Mouse (Mus musculus): ENCODE data around the gene Xrn1. TPM values are rescaled to one million over a fixed set of nuclear protein-coding genes. Genes with fewer than 3 reads are reported as not detected.
"Not testable (repeated sequence)": the region's sequence is repeated elsewhere in the genome, so short reads cannot be mapped to it uniquely, and the experiment has no call there.

The Xrn1 gene
- 17.5 and 19.0 TPM in 2 replicates for polyA plus RNA-seq (2015; fragmentation: Nextera tagmentation; extraction: Ambion mirVana)

DNA sequence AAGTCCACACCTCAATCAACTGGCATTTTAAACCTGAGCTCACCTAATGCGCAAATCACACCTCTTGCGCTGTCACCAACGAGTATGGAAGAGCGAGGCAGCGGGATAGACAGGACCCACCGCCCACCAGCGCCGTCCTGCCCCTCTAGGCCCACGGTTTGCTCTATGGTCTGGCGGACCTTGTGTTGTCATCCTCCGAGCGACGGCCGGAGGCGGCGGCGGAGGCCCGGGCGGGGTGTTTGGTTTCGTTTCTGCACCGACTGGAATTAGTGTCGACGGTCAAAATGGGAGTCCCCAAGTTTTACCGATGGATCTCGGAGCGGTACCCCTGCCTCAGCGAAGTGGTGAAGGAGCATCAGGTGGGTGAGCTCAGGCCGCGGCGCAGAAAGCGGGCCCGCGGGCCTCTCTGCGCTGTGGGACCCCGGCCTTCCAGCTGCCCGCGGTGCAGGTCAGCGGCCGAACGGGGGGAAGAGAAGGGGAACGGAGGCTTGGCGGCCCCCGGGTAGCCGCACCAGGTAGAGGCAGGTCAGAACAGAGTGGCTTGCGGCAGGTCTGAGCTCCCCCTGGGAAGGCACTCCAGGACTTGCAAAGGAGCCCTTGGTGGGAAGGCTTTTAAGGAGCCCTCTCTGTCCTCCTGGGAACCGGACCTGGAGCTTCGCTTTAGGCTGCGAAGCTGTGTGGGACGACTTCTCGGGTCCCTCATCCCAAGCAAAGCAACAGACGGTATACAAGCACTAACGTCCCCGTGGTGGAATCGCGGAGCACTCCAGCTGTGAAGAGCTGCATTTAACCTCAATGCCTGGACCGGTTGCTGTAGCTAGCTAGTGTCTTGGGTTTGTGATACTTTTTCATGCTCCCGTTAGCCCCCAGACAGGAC is at the start of gene Xrn1:
TSS of gene Xrn1 (plus strand) at position 176 of the 877 bp plus-strand sequence.
- WGBS = under 1% methylated on average over 57 of the region's 57 CpGs

DNA sequence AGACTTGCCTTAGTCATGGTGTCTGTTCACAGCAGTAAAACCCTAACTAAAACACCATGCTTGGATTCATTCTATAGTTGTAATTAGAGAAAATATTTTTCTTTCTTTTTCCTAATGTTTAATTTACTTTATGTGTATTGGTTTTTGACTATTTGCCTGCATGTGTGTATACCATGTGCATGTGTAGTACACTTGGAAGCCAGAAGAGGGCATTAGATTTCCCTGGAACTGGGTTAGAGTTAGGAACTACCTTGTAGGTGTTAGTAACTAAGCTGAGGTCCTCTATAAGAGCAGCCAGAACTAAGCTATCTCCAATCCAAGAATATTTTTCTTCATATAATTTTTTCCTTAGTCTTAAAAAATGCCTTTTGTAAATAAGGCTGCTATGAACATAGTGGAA is 21.7 kb upstream of the Xrn1 start:
- H3K4me1 ChIP-seq = no peaks in the 10 kb centered on the region
- H3K36me3 ChIP-seq = peaks cover 39% of the 10 kb centered on the region
- no peaks in the 10 kb centered on the region for H3K9me3 ChIP-seq (replicated peaks)
- H3K27ac ChIP-seq = no peak overlapping the region
- H3K4me3 ChIP-seq (replicated peaks) = no peak overlapping the region
- no peak overlapping the region for H3K9ac ChIP-seq
- no peak overlapping the region for H3K4me2 ChIP-seq
- no peaks in the 10 kb centered on the region for H3K27me3 ChIP-seq
- no peak for ATAC-seq (replicated peaks; ENCODE audit: low FRiP score)

More for the DNA sequence above, at the start of gene Xrn1:
- ATAC-seq (replicated peaks; ENCODE audit: low FRiP score) = peak; percentile 100
- H3K9me3 ChIP-seq (replicated peaks) = no peaks in the 10 kb centered on the region
- H3K4me2 ChIP-seq = peak within 1 kb of the TSS; percentile 74
- peak within 1 kb of the TSS; percentile 73 for H3K4me3 ChIP-seq (replicated peaks)
- H3K9ac ChIP-seq = peak within 1 kb of the TSS; percentile 82
- H3K27ac ChIP-seq = peak within 1 kb of the TSS; percentile 90
- peaks cover 3% of the 10 kb centered on the region for H3K4me1 ChIP-seq
- peaks cover 21% of the 10 kb centered on the region; the same call in 1 of the 2 replicates for H3K36me3 ChIP-seq
- no peaks in the 10 kb centered on the region for H3K27me3 ChIP-seq

DNA sequence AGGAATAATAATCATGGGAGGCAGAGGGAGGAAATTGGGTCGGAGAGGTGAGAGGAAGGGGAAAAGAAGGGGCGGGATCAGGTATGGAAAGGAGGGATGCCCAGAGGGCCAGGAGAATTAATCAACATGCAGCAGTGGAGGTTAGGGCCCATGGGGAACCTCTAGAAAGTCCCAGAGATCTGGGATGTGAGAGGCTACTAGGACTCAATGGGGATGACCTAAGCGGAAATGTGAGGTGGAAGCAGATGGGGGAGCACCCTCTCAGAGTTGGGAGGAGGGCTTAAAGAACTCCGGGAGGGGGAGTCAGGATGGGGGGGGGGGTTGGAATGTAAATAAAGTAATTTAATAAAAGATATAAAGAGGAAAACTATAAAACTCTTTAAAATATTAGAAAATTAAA is 902 bp upstream of the Xrn1 start:
- WGBS = 75% methylated on average over 4 of the region's 4 CpGs
- Histone ChIP-seq H3K4me1 (peaks cover 3% of the 10 kb centered on the region), H3K27me3 (no peaks in the 10 kb centered on the region), H3K9me3 (replicated peaks) (no peaks in the 10 kb centered on the region), H3K27ac (no peak overlapping the region), H3K36me3 (peaks cover 21% of the 10 kb centered on the region), H3K4me2 (peak overlapping the region; percentile 74), H3K4me3 (replicated peaks) (peak overlapping the region; percentile 73), H3K9ac (no peak overlapping the region)
- no peak for ATAC-seq (replicated peaks; ENCODE audit: low FRiP score)

DNA sequence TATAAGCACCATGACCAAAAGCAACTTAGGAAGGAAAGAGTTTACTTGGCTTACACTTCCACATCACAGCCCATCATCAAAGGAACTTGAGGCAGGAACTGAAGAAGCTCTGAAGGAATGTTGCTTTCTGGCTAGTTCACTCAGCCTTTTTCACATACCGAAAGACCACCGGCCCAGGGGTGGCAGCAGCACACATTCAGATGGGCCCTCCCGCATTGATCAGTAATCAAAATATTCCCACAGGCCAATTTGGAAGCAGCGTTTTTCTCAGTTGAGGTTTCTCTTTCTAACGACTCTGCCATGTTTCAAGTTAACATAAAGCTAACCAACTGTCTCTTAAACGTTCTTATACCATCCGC is 355 bp upstream of the Xrn1 start:
- WGBS = under 1% methylated on average over 7 of the region's 7 CpGs
- H3K27me3 ChIP-seq = no peaks in the 10 kb centered on the region
- H3K4me1 ChIP-seq = peaks cover 3% of the 10 kb centered on the region
- ATAC-seq (replicated peaks; ENCODE audit: low FRiP score) = peak; percentile 78
- H3K27ac ChIP-seq = peak overlapping the region; percentile 90
- H3K36me3 ChIP-seq = peaks cover 21% of the 10 kb centered on the region; the same call in 1 of the 2 replicates
- peak overlapping the region; percentile 82 for H3K9ac ChIP-seq
- peak overlapping the region; percentile 74 for H3K4me2 ChIP-seq
- no peaks in the 10 kb centered on the region for H3K9me3 ChIP-seq (replicated peaks)
- peak overlapping the region; percentile 73 for H3K4me3 ChIP-seq (replicated peaks)

DNA sequence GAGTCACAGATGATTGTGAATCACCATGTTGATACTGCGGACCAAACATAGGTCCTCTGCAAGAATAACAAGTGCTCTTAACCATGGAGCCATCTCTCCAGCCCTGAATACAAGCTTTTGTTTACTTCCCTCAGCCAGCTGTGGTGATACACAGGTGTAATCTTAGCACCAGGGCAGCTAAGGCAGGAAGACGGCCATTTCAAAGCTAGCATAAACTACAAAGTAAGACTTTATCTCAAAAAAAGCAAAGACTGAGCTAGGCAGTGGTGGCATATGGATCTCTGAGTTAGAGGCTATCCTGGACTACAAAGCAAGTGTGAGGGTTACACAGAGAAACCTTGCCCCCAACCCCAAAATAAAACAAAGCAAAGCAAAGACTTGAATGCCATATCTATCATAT is 3.1 kb downstream of the Xrn1 start:
- ATAC-seq (replicated peaks; ENCODE audit: low FRiP score) = no peak
- H3K4me2 ChIP-seq = no peak overlapping the region
- 0 out of 2 replicates have a peak, but pooled peaks cover 9% of the 10 kb centered on the region for H3K36me3 ChIP-seq
- no peak overlapping the region for H3K9ac ChIP-seq
- H3K4me3 ChIP-seq (replicated peaks) = no peak overlapping the region
- no peak overlapping the region for H3K27ac ChIP-seq
- H3K27me3 ChIP-seq = no peaks in the 10 kb centered on the region
- H3K9me3 ChIP-seq (replicated peaks) = no peaks in the 10 kb centered on the region
- 94% methylated on average over 2 of the region's 2 CpGs for WGBS
- H3K4me1 ChIP-seq = peaks cover 3% of the 10 kb centered on the region

DNA sequence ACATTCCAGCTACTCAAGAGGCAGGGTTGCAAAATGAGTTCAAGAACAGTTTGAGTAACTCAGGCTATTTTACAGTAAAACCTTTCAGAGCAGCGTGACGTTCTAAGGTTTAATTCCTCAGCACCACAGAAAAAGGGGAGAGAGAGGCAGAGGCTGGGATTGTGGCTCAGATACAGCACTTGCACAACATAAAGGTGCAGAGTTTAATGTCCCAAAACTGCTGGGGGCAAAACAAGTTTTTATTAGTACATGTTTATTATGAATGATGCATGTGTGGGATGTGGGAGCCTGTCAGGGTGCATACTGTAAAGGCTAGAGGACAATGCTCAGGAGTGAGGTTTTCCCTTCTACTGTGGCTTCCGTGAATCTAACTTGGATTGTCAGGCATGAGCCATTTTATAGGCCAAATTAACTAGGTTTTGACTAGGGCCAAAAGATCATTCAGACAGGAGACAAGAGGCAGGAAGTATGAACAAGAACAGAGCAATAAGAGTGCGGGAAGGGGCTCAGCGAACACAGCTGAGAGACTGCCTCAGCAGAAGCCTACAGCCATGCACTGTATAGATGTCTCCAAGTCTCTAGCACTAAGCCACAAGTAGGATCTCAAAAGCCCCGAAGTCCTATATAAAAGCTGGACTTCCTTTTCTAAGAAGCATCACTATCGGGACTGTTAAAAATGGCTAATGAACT is 3.6 kb downstream of the Xrn1 start:
- no peak overlapping the region for H3K27ac ChIP-seq
- no peak for ATAC-seq (replicated peaks; ENCODE audit: low FRiP score)
- H3K4me1 ChIP-seq = peaks cover 3% of the 10 kb centered on the region
- no peaks in the 10 kb centered on the region for H3K27me3 ChIP-seq
- H3K4me3 ChIP-seq (replicated peaks) = no peak overlapping the region
- H3K4me2 ChIP-seq = no peak overlapping the region
- H3K9me3 ChIP-seq (replicated peaks) = no peaks in the 10 kb centered on the region
- 87% methylated on average over 7 of the region's 7 CpGs for WGBS
- H3K36me3 ChIP-seq = 0 out of 2 replicates have a peak, but pooled peaks cover 9% of the 10 kb centered on the region
- H3K9ac ChIP-seq = no peak overlapping the region

DNA sequence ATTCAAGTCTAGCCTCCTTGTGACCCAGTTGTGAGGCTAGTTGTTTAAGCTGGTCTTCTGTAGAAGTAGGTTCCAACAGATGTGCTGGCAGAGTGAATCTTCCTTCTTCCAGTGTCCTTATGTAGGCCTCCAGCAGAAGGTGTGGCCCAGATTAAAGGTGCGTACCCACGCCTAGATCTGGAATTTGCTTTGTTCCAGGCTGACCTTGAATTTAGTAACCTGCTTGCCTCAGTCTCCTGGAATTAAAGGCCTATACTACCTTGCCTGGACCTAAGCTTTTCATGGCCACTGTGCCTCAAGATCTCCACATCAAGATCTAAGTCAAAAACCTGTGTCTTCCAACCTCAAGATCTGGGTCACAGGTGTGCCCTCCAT is 4.2 kb downstream of the Xrn1 start:
- H3K36me3 ChIP-seq; H3K9me3 ChIP-seq (replicated peaks); ATAC-seq (replicated peaks; ENCODE audit: low FRiP score); H3K27me3 ChIP-seq; H3K4me1 ChIP-seq; H3K27ac ChIP-seq; H3K4me3 ChIP-seq (replicated peaks); H3K9ac ChIP-seq; H3K4me2 ChIP-seq: not testable (repeated sequence)
- WGBS = 98% methylated on average over 2 of the region's 2 CpGs

DNA sequence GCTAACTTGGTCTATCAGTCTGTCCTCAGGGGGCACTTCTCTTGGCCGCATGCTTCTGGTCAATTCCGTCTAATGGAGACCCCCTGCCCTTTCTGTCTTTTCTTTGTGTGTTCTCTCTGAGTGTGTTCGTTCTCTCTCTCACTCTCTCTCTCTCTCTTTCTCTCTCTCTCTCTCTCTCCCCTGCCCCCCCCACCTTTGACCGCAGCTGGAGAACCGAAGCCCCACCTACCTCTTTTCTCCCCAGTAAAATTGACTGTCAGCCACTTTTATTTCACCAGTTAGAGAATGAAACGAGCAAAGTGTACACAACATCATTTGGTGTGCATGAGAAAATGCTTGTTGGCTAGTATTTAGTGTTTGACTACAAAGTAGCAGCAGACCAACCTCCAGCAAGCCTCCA is 4.7 kb downstream of the Xrn1 start:
- peaks cover 13% of the 10 kb centered on the region; the same call in 1 of the 2 replicates for H3K36me3 ChIP-seq
- no peak overlapping the region for H3K4me3 ChIP-seq (replicated peaks)
- H3K4me1 ChIP-seq = no peaks in the 10 kb centered on the region
- H3K4me2 ChIP-seq = no peak overlapping the region
- WGBS = 75% methylated on average over 6 of the region's 6 CpGs
- H3K9ac ChIP-seq = no peak overlapping the region
- no peak for ATAC-seq (replicated peaks; ENCODE audit: low FRiP score)
- H3K27ac ChIP-seq = no peak overlapping the region
- H3K9me3 ChIP-seq (replicated peaks) = no peaks in the 10 kb centered on the region
- no peaks in the 10 kb centered on the region for H3K27me3 ChIP-seq

DNA sequence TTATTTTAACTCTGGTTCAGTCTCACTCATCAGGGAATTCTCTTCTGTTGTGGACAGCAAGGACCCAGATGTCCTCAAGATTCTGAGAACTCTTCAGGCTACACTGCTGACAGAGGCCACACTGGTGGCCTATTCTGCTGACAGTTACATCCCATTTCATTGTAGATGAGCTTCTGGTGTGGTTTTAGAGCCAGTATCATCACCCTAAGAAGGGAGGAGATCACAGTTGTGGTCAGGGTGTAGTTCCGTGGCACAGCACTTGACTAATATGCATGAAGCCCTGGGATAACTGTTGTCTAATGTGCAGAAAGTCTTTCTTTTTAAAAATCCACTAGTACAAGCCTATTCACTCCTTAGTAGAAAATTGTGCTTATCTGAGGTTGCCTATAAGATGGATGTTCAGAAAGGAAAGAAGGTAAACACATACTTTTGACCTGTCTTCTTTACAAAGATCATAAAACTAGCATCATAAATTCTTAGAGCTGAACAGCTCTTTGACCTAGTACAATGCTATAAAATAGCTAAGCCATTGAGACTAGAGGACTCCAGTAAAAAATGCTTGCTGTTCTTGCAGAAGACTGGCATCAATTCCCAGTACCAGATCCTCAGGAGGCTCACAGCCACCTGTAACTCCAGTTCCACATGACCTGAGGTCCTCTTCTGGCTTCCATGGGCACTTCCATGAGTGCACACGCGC is 5.3 kb downstream of the Xrn1 start:
- H3K9ac ChIP-seq = no peak overlapping the region
- no peak for ATAC-seq (replicated peaks; ENCODE audit: low FRiP score)
- no peaks in the 10 kb centered on the region for H3K4me1 ChIP-seq
- H3K9me3 ChIP-seq (replicated peaks) = no peaks in the 10 kb centered on the region
- H3K27me3 ChIP-seq = no peaks in the 10 kb centered on the region
- H3K4me2 ChIP-seq = no peak overlapping the region
- 82% methylated on average over 3 of the region's 3 CpGs for WGBS
- no peak overlapping the region for H3K4me3 ChIP-seq (replicated peaks)
- no peak overlapping the region for H3K27ac ChIP-seq
- peaks cover 19% of the 10 kb centered on the region for H3K36me3 ChIP-seq

DNA sequence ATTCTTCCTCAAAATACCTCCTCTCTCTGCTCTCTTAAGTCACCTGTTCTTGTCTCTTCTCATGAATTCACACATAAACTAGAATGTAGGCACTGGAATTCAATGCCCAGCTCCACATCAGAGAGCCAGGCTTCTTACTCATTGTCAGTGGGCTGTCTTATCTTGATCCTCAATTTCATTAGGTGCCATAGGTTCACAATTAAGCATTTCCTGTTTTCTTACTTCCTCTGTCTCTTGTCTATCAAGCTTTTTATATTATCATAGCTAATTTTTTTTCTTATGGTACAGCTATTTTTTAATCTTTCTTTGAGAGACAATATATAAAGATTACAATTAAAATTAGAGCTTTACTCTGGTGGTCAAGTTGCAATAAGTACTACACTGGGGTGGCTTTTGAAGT is 6.5 kb downstream of the Xrn1 start:
- no peak for ATAC-seq (replicated peaks; ENCODE audit: low FRiP score)
- H3K4me3 ChIP-seq (replicated peaks) = no peak overlapping the region
- no peaks in the 10 kb centered on the region for H3K4me1 ChIP-seq
- no peak overlapping the region for H3K9ac ChIP-seq
- no peaks in the 10 kb centered on the region for H3K9me3 ChIP-seq (replicated peaks)
- H3K4me2 ChIP-seq = no peak overlapping the region
- H3K27me3 ChIP-seq = no peaks in the 10 kb centered on the region
- H3K27ac ChIP-seq = no peak overlapping the region
- peaks cover 28% of the 10 kb centered on the region for H3K36me3 ChIP-seq

DNA sequence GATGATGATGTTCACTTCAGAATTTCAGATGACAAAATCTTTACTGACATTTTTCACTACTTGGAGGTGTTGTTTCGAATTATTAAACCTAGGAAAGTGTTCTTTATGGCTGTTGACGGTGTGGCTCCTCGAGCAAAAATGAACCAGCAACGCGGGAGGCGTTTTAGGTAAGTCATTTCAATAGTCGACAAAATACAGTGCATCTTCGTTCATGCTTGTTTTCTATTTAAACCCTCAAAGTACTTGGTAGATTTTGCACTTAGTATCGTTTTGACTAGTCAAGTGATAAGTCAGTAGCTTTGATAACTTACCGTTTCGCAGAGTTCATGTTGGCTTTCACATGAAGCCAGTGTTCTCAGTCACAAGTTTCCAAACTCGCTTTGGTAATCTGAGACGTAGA is 9.5 kb downstream of the Xrn1 start:
- H3K9ac ChIP-seq = no peak overlapping the region
- WGBS = 93% methylated on average over 13 of the region's 13 CpGs

DNA sequence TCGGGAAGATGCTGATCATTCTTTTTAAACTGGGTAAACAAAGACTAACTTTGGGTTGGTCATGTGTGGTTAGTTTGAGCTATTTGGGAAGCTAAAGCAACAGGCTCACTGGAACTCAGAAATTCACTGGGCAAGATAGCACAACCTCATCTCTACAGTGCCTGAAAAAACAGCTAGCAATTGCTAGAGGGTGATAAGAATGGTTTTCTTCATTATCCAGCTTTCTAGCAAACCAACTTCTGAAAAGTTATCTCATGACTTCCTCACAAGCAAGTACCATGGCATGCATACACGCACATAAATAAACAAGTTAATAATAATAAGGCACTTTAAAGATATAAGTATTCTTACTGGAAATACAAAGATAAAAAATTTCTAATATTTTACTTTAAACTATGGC is 23.7 kb downstream of the Xrn1 start:
- Histone ChIP-seq H3K4me2 (no peak overlapping the region), H3K9me3 (replicated peaks) (no peaks in the 10 kb centered on the region), H3K36me3 (peaks cover 68% of the 10 kb centered on the region), H3K9ac (no peak overlapping the region), H3K4me1 (no peaks in the 10 kb centered on the region), H3K4me3 (replicated peaks) (no peak overlapping the region), H3K27ac (no peak overlapping the region), H3K27me3 (no peaks in the 10 kb centered on the region)
- no peak for ATAC-seq (replicated peaks; ENCODE audit: low FRiP score)
- WGBS = 90% methylated on average over 2 of the region's 2 CpGs

More for the DNA sequence above, 9.5 kb downstream of the Xrn1 start:
- Histone ChIP-seq H3K27me3 (no peaks in the 10 kb centered on the region), H3K27ac (no peak overlapping the region), H3K36me3 (peaks cover 34% of the 10 kb centered on the region), H3K9me3 (replicated peaks) (no peaks in the 10 kb centered on the region), H3K4me1 (no peaks in the 10 kb centered on the region), H3K4me3 (replicated peaks) (no peak overlapping the region), H3K4me2 (no peak overlapping the region)
- no peak for ATAC-seq (replicated peaks; ENCODE audit: low FRiP score)
